Mouse (Mus musculus) T-helper 2 cell (primary cell): Measurements from ENCODE around the gene Sp4.

ENCODE experiments used
- in situ Hi-C: fragments of 300-600 bp; cut with MboI, MseI; formaldehyde crosslinking; loops from one replicate; pipeline ENCODE4 v1.15.1; 2025; ENCODE audit warnings: high pct_unique_total_duplicates

Sp4 gene

GRCm38 (mm10) chr12:118276385-118276784 is 24.9 kb downstream of the Sp4 start:
- in situ Hi-C loops: no loop called here

- in situ Hi-C loops: no loop called here
Observed at GRCm38 (mm10) chr12:118264905-118265304, 36.3 kb downstream of the Sp4 start.

GRCm38 (mm10) chr12:118263878-118264277 is 37.4 kb downstream of the Sp4 start:
- in situ Hi-C loops: no loop called here

DNA sequence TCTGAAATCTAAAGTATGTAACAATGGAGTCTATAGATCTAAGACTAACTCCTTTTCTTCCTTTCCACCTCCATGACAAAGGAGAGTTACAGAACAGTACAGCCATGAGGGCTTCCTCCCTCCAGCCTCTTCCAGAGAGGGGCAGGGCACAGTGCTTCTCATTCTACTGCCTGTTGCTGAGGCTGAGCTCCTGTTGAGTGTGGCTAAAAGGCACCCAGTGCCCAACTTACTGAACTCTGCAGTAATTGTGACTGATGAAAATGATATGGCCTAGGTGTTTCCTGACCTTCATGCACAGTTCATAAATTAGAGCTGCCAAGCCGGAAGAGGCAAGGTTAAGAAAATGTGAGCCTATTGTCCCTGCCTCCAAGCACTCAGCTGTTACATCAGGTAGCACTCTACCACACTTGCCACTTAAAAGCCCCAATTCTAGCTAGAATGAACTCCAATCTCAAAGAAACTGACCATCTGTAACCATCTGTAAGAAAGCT is 45.9 kb downstream of the Sp4 start:
- in situ Hi-C loops: no loop called here

DNA sequence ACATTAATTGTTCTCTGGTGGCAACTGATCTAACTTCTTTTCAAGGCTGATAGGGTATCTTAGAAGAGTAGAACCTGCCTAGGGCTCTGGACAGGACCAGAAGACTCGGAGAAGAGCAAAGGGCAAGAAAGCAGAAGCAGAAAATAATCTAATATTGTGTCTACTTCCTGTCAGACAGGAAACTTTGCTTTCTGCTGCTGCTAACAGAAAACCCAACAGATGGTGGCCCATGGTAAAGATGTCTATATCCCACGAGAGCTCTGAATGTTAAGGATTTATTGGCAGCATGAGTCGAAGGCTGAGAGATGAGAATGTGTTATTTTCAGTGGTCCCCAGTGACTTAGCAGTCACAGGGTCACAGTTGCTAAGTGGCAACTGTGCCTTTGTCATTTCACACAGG is 80.1 kb downstream of the Sp4 start:
- in situ Hi-C loops: no loop called here

DNA sequence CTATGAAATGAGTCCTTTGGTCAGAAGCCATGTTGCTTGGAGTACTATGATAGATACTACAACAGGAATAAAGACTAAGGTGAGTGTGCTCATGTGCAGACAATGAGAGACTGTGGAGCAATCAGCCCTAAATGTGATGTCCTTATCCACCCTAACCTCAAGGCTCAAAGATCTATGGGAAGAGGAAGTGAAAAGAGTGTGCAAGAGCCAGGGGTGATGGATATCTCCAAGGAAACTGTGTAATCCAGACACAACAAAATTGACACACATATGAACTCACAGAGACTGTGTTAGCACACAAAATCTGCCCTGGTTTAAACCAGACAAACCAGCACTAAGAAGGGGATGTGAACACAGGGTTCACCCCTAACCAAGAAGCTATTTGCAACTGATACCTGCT is 81.2 kb downstream of the Sp4 start:
- in situ Hi-C loops: no loop called here

DNA sequence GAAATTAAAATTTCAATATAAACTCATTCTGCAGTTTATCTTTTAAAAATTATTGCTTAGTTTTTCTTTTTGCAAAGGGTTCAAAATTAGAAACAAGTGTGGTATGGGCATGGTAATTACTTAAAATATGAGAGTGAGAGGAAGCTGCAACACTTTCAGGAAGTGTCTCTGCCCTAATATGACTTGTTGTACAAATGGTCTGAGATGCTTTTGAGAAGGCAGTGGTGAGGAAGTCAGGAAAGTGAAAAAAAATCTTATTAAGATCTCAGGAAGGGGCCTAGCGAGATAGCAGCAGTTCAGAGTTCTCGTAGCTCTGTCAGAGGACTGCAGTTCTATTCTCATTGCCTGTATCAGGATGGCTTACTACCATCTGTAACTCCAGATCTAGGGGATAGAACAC is 89.1 kb downstream of the Sp4 start:
- in situ Hi-C loops: no loop called here

GRCm38 (mm10) chr12:118198386-118199093 is 102.7 kb downstream of the Sp4 start, which contains the start of gene Dnah11:
Gene Dnah11 (minus strand): TSS chr12:118199043.
- in situ Hi-C loops: loop anchor here (10.0 kb wide), 2 partner anchors 204 to 216 kb away; no protein-coding TSS in a partner anchor

DNA sequence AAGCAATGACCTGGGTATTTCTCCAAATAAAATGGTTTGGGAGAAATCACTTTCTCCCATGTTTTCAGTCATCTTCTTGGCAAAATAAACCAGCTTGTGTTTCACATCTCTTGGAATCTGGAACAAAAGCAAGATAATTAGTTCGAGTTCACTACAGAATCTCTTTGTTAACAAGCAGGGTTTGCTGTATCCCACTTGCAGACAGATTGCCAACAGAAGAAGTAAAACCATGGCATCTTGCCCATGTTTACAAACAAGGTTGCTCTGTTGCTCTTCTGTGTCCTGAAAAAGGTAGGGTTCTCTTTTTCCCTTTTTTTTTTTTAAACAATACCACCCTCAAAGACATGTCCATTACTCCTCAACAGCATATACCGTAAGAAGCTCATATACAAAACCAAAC is 104.7 kb downstream of the Sp4 start:
- in situ Hi-C loops: loop anchor here (10.0 kb wide), 2 partner anchors 202 to 218 kb away; no protein-coding TSS in a partner anchor

DNA sequence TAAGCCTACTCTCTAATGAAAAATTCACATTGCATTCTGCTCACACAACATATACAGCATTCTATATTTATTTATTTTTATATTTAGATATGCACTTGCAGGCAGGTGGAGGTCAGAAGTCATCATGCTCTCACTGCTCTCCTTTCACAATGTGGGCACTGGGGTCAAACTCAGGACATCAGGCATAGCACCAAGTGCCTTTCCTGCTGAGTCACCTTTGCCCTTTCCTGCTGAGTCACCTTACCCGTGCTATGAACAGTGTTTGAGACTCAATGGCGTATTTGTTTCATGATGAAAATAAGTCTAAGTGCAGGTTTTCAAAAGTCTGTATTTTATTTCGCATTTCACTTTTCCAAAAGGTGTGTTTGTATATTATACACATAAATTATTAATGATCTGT is 111.7 kb downstream of the Sp4 start:
- in situ Hi-C loops: no loop called here

GRCm38 (mm10) chr12:118187663-118188062 is 113.6 kb downstream of the Sp4 start:
- in situ Hi-C loops: no loop called here

GRCm38 (mm10) chr12:118186881-118187489 is 114.3 kb downstream of the Sp4 start:
- in situ Hi-C loops: no loop called here

DNA sequence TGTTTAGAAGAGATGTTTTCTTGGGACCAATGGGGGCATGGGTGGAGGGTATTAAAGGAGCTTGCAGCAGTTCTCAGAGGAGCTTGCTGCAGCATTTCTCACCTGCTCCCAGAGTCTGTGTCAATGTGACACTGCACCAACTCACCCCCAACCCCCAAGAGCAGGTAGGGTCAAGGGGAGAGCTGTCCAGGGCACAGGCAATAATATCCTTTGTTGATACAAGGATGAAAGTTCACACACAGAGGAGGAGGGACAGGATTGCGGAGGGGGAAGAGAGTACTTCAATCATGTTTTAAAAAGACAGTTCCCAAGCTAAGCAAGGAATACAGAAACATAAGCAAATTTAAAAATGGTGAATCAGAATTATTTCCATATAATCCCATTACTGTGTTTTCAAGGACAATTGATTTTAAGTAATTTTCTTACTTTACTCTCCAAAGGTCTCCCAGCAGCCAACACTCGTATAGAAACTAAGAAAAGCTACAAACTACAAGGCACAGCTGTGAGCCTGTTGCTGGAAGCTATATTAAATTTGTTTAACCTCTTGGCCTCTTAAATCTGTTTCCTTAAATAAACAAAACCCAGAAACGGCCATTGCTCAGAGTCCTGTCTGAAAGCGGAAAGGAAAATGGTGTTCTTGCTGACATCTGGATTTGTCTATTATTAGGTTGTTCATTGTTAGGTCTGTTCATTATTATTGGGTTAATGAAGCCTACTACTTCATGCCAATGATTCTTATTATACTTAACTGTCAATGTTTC is 114.9 kb downstream of the Sp4 start:
- in situ Hi-C loops: no loop called here
